8 mouse cellular contexts compared by ENCODE assay signal in genomic region chr5:123933957-123934591, GRCm38 (mm10). TPM values are rescaled to one million over a fixed set of nuclear protein-coding genes. Genes with fewer than 3 reads are reported as not detected.
DNase-seq lines count a peak whose midpoint lies in the region; ATAC-seq and TF ChIP-seq lines count a peak whose summit lies in the region.

No protein-coding gene starts in this region.

- H3K4me1 ChIP-seq in kidney, adult 2 months (ENCODE audit: control insufficient read depth, insufficient read depth, low read length), result 0 out of 2 replicates have a peak, but pooled peaks cover 5% of the 10 kb centered on the region
- H3K4me1 ChIP-seq in kidney, embryonic 14.5 days (ENCODE audit: control insufficient read depth, insufficient read depth, low read length), result 0 out of 2 replicates have a peak, but pooled peaks cover 5% of the 10 kb centered on the region
- H3K4me1 ChIP-seq in G1E (ENCODE audit: insufficient read depth, low read depth, low read length), result peaks cover 27% of the 10 kb centered on the region
- peaks cover 4% of the 10 kb centered on the region for H3K4me1 ChIP-seq in limb, embryonic 13.5 days

- no peaks in the 10 kb centered on the region for H3K9me3 ChIP-seq in kidney, embryonic 14.5 days (ENCODE audit: control insufficient read depth, low read length)
- no peaks in the 10 kb centered on the region for H3K9me3 ChIP-seq in G1E (replicated peaks)
- no peaks in the 10 kb centered on the region for H3K9me3 ChIP-seq in limb, embryonic 13.5 days

- no peaks in the 10 kb centered on the region for H3K36me3 ChIP-seq in kidney, adult 2 months (ENCODE audit: control insufficient read depth, insufficient read depth, low read length)
- peaks cover under 1% of the 10 kb centered on the region; the same call in 1 of the 2 replicates for H3K36me3 ChIP-seq in kidney, embryonic 14.5 days (ENCODE audit: control insufficient read depth, insufficient read depth, low read length)
- H3K36me3 ChIP-seq in G1E (replicated peaks), result peaks cover 8% of the 10 kb centered on the region
- peaks cover 7% of the 10 kb centered on the region for H3K36me3 ChIP-seq in limb, embryonic 13.5 days

- no peak for ATAC-seq in kidney, embryonic 14.5 days (ENCODE audit: low FRiP score, low TSS enrichment)
- no peak for ATAC-seq in G1E (ENCODE audit: extremely low read depth, insufficient number of reproducible peaks, low FRiP score, poor library complexity, severe bottlenecking)
- peak; percentile 40; the same call in 1 of the 2 replicates for ATAC-seq in common myeloid progenitor, adult 5-6 weeks (replicated peaks; ENCODE audit: low read depth, poor library complexity, severe bottlenecking)
- ATAC-seq in limb, embryonic 13.5 days (ENCODE audit: low FRiP score, low read depth), result no peak

- no peak overlapping the region for H3K4me2 ChIP-seq in kidney, embryonic 14.5 days (replicated peaks; ENCODE audit: low read depth, low read length)
- no peak overlapping the region for H3K4me2 ChIP-seq in limb, embryonic 13.5 days (replicated peaks)

- H3K27ac ChIP-seq in kidney, adult 2 months (ENCODE audit: insufficient read depth, low read depth, low read length), result no peak overlapping the region
- H3K27ac ChIP-seq in kidney, embryonic 14.5 days (ENCODE audit: low read depth, low read length), result no peak overlapping the region
- no peak overlapping the region for H3K27ac ChIP-seq in limb, embryonic 13.5 days

- no peak overlapping the region; the same call in 1 of the 2 replicates for H3K9ac ChIP-seq in kidney, embryonic 14.5 days (ENCODE audit: low read depth, low read length)
- peak overlapping the region; percentile 15; the same call in 1 of the 2 replicates for H3K9ac ChIP-seq in limb, embryonic 13.5 days

- no peaks in the 10 kb centered on the region for H3K27me3 ChIP-seq in kidney, adult 2 months (replicated peaks; ENCODE audit: control insufficient read depth, insufficient read depth, low read length)
- no peaks in the 10 kb centered on the region for H3K27me3 ChIP-seq in kidney, embryonic 14.5 days (ENCODE audit: control insufficient read depth, insufficient read depth, low read length)
- 0 out of 2 replicates have a peak, but pooled peaks cover 5% of the 10 kb centered on the region for H3K27me3 ChIP-seq in G1E (ENCODE audit: insufficient read depth, low read length)
- H3K27me3 ChIP-seq in limb, embryonic 13.5 days, result no peaks in the 10 kb centered on the region

- peak; percentile 21 for DNase-seq in kidney, adult 2 months
- no peak for DNase-seq in G1E (ENCODE audit: low spot score)
- DNase-seq in ovary, postnatal 14 days (ENCODE audit: low spot score), result no peak
- DNase-seq in layer of hippocampus, adult 9-10 months (ENCODE audit: low spot score), result no peak
- no peak for DNase-seq in cerebellum, adult 8-10 months

- TF ChIP-seq POLR2A in kidney, adult 2 months (IDR thresholded peaks at IDR 0.05; ENCODE audit: low read depth, low read length), result no peak

- peak; percentile 52 for TF ChIP-seq CTCF in kidney, adult 2 months (conservative IDR thresholded peaks at IDR 0.05; ENCODE audit: insufficient read depth, insufficient read length, low read depth, low read length)
- TF ChIP-seq CTCF in G1E (IDR thresholded peaks at IDR 0.05; ENCODE audit: low read depth, low read length), result 0 out of 2 replicates have a peak, but pooled peaks have one; percentile 22

- 41% methylated on average over 18 of the region's 18 CpGs for WGBS in kidney, adult 2 months
- 41% methylated on average over 18 of the region's 18 CpGs for WGBS in kidney, embryonic 14.5 days
- WGBS in limb, embryonic 13.5 days, result 34% methylated on average over 18 of the region's 18 CpGs

- H3K4me3 ChIP-seq in kidney, adult 2 months (ENCODE audit: insufficient read depth, low read depth, low read length), result no peak overlapping the region
- no peak overlapping the region for H3K4me3 ChIP-seq in kidney, embryonic 14.5 days (ENCODE audit: low read length)
- no peak overlapping the region for H3K4me3 ChIP-seq in G1E (ENCODE audit: low read depth, low read length)
- H3K4me3 ChIP-seq in limb, embryonic 13.5 days, result no peak overlapping the region

RNA-seq across cellular contexts. Expression of gene Ccdc62, which starts 3.6 kb away (rescaled TPM):
- 3.7 and 4.1 TPM in 2 replicates for polyA plus RNA-seq in kidney, adult 2 months (2012; rRNA removed)
- polyA plus RNA-seq in kidney, embryonic 14.5 days (2014; fragmentation: Nextera tagmentation; extraction: Ambion mirVana), result 6.2 and 7.3 TPM in 2 replicates
- 2.8 and 9.4 TPM in 2 replicates for total RNA-seq in G1E (2014; fragmentation: Nextera tagmentation)
- 3.0 and 3.9 TPM in 2 replicates for total RNA-seq in G1E (2017)
- 5.0 and 5.6 TPM in 2 replicates for polyA plus RNA-seq in G1E (2012)
- 1.4 and 3.6 TPM in 2 replicates for total RNA-seq in common myeloid progenitor, adult 5-6 weeks (2017)
- polyA plus RNA-seq in limb, embryonic 13.5 days (2015; fragmentation: Nextera tagmentation; extraction: Ambion mirVana), result 7.0 and 7.4 TPM in 2 replicates

RNA-seq across cellular contexts. Expression of gene Gm43518, which starts 6.9 kb away (rescaled TPM):
- 0.56 and 0.64 TPM in 2 replicates for polyA plus RNA-seq in kidney, adult 2 months (2012; rRNA removed)
- polyA plus RNA-seq in kidney, embryonic 14.5 days (2014; fragmentation: Nextera tagmentation; extraction: Ambion mirVana), result 0.89 and 3.8 TPM in 2 replicates
- total RNA-seq in G1E (2014; fragmentation: Nextera tagmentation) (1.6 TPM in 1 of 2 replicates, not detected in the other), G1E (2017) (0.27 and 1.5 TPM in 2 replicates)
- not detected in 2 replicates for polyA plus RNA-seq in G1E (2012)
- total RNA-seq in common myeloid progenitor, adult 5-6 weeks (2017), result 0.63 and 2.7 TPM in 2 replicates
- polyA plus RNA-seq in limb, embryonic 13.5 days (2015; fragmentation: Nextera tagmentation; extraction: Ambion mirVana), result 4.1 and 5.5 TPM in 2 replicates

RNA-seq across cellular contexts. Expression of gene Denr, which starts 27.1 kb away (rescaled TPM):
- polyA plus RNA-seq in kidney, adult 2 months (2012; rRNA removed), result 22.6 and 41.0 TPM in 2 replicates
- 135 and 171 TPM in 2 replicates for polyA plus RNA-seq in kidney, embryonic 14.5 days (2014; fragmentation: Nextera tagmentation; extraction: Ambion mirVana)
- total RNA-seq in G1E (2014; fragmentation: Nextera tagmentation), result 54.0 and 97.5 TPM in 2 replicates
- total RNA-seq in G1E (2017), result 39.7 and 51.7 TPM in 2 replicates
- polyA plus RNA-seq in G1E (2012), result 150 and 207 TPM in 2 replicates
- 83.5 and 117 TPM in 2 replicates for total RNA-seq in common myeloid progenitor, adult 5-6 weeks (2017)
- 165 and 167 TPM in 2 replicates for polyA plus RNA-seq in limb, embryonic 13.5 days (2015; fragmentation: Nextera tagmentation; extraction: Ambion mirVana)

RNA-seq across cellular contexts. Expression of gene Hip1r, which starts 39.4 kb away (rescaled TPM):
- polyA plus RNA-seq in kidney, adult 2 months (2012; rRNA removed), result 18.3 and 19.2 TPM in 2 replicates
- polyA plus RNA-seq in kidney, embryonic 14.5 days (2014; fragmentation: Nextera tagmentation; extraction: Ambion mirVana), result 11.0 and 13.0 TPM in 2 replicates
- total RNA-seq in G1E (2014; fragmentation: Nextera tagmentation) (14.2 and 21.7 TPM in 2 replicates), G1E (2017) (5.6 and 7.9 TPM in 2 replicates)
- polyA plus RNA-seq in G1E (2012), result 14.9 and 16.5 TPM in 2 replicates
- 13.0 and 13.6 TPM in 2 replicates for total RNA-seq in common myeloid progenitor, adult 5-6 weeks (2017)
- 8.6 and 8.8 TPM in 2 replicates for polyA plus RNA-seq in limb, embryonic 13.5 days (2015; fragmentation: Nextera tagmentation; extraction: Ambion mirVana)

RNA-seq across cellular contexts. Expression of gene Hcar1, which starts 54.3 kb away (rescaled TPM):
- polyA plus RNA-seq in kidney, adult 2 months (2012; rRNA removed), result 11.1 and 13.0 TPM in 2 replicates
- polyA plus RNA-seq in kidney, embryonic 14.5 days (2014; fragmentation: Nextera tagmentation; extraction: Ambion mirVana), result 1.0 and 1.4 TPM in 2 replicates
- total RNA-seq in G1E (2014; fragmentation: Nextera tagmentation) (not detected in 2 replicates), G1E (2017) (0.06 and 0.22 TPM in 2 replicates)
- not detected in 2 replicates for polyA plus RNA-seq in G1E (2012)
- not detected in 2 replicates for total RNA-seq in common myeloid progenitor, adult 5-6 weeks (2017)
- polyA plus RNA-seq in limb, embryonic 13.5 days (2015; fragmentation: Nextera tagmentation; extraction: Ambion mirVana), result 0.17 and 0.24 TPM in 2 replicates
